Mouse (Mus musculus): Measurements from ENCODE around the gene Cnih2. TPM values are rescaled to one million over a fixed set of nuclear protein-coding genes. Genes with fewer than 3 reads are reported as not detected.
A peak's percentile ranks its signal among the peaks of the same experiment; 100 is the strongest.

Gene Cnih2
- 3.3 and 3.7 TPM in 2 replicates for polyA plus RNA-seq (2011; ENCODE audit: insufficient read depth, insufficient read length, low read depth, missing spikeins)

DNA sequence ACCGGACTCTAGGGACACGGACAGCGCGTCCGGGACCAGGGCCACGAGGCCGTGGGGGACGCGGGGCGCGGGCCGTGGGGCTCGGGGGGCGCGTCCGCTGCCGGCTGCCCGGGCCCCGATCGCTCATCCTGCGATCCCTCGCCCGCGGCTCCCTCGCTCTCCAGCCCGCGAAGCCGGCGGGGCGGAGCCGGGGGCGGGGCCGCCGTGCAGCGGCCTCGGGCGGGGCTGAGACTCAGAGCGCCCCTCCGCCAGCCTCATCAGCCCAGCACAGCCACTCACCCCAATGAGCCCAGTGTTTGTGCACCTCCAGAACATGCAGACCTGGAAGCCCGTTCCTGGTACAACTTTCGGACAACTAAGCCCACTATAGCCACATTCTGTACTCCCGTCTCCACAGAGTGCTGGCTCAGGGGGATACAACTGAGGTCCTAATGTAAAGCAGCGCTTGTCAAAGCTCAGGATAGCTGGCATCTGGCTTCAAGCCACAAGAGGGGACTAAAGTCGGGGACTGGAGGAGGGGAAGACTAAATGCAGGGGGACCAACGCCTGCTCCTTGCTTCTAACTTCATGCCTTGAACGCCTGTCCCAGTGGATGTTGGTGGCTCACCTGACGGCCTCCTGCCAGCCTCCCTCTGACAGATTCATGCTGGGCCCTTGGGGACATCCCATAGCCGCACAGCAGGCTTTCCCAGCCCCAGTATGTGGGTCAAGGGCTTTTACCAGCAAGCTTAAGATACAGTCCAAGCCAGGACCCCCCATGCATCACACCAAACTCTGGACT is at the start of gene Cnih2:
Cnih2 (minus strand) TSS at position 159 of the 781 bp plus-strand sequence.
- peaks cover 3% of the 10 kb centered on the region for H3K36me3 ChIP-seq (ENCODE audit: control insufficient read depth, insufficient read depth, low read length, poor library complexity, severe bottlenecking)
- H3K4me1 ChIP-seq (ENCODE audit: control insufficient read depth, insufficient read depth, low read length), result no peaks in the 10 kb centered on the region
- peak within 1 kb of the TSS; percentile 88 for H3K9ac ChIP-seq (ENCODE audit: low read depth, poor library complexity, severe bottlenecking)
- no peak for TF ChIP-seq POLR2A (IDR thresholded peaks at IDR 0.05; ENCODE audit: insufficient read depth, low read length)
- TF ChIP-seq EP300 (IDR thresholded peaks at IDR 0.05; ENCODE audit: insufficient read depth, low read depth, low read length), result no peak
- TF ChIP-seq CTCF (IDR thresholded peaks at IDR 0.05; ENCODE audit: low read depth, low read length), result no peak
- H3K27me3 ChIP-seq (ENCODE audit: control insufficient read depth, insufficient read depth, low read length, poor library complexity, severe bottlenecking), result no peaks in the 10 kb centered on the region
- no peak within 1 kb of the TSS for H3K27ac ChIP-seq (ENCODE audit: insufficient read depth, low read length)
- H3K4me3 ChIP-seq (ENCODE audit: low read depth, low read length), result peak within 1 kb of the TSS; percentile 74
- no peaks in the 10 kb centered on the region for H3K9me3 ChIP-seq (replicated peaks; ENCODE audit: control insufficient read depth, insufficient read depth, low read length, poor library complexity, severe bottlenecking)

DNA sequence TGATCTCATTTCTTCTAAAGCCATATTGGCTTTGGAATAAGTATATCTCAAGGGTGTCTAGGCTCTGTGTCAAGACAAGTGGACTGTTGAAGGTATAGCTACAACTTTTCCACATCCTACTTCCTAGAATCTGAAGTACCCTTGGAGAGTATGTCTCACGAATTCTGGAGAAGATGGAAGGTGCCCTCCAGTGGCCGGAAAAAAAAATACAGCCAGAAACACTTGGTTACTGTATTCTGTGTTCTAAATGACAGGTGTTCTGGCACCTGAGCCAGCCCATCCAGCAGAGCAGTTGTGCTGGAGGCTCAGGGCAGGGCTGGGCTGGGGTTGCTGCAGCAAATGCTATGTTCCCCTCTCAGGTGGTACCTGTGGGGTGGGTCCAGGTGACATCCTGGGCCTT is 41.3 kb upstream of the Cnih2 start:
- H3K36me3 ChIP-seq (ENCODE audit: control insufficient read depth, insufficient read depth, low read length, poor library complexity, severe bottlenecking), result no peaks in the 10 kb centered on the region

DNA sequence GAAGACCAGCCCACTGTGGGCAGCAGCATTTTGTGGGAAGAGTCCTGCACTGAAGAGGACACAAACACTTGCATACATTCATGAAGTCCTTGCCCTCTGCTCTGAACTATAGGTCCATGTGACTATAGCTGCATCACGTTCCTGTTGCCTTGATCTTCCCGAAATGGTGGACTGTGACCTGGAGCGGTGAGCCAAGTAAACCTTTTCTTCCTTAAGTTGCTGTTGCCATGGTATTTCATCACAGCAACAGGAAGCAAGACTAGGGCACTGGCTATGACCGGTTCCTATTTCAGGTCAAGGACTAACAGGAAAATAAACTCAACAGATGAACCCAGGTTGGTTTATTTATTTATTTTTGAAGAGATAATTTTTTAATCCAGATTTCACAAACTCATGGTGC is 32.9 kb upstream of the Cnih2 start:
- TF ChIP-seq CTCF (IDR thresholded peaks at IDR 0.05; ENCODE audit: low read depth, low read length) (no peak), EP300 (IDR thresholded peaks at IDR 0.05; ENCODE audit: insufficient read depth, low read depth, low read length) (no peak), POLR2A (IDR thresholded peaks at IDR 0.05; ENCODE audit: insufficient read depth, low read length) (no peak)
- H3K27me3 ChIP-seq (ENCODE audit: control insufficient read depth, insufficient read depth, low read length, poor library complexity, severe bottlenecking), result no peaks in the 10 kb centered on the region
- no peak overlapping the region for H3K27ac ChIP-seq (ENCODE audit: insufficient read depth, low read length)
- H3K36me3 ChIP-seq (ENCODE audit: control insufficient read depth, insufficient read depth, low read length, poor library complexity, severe bottlenecking), result no peaks in the 10 kb centered on the region
- H3K4me1 ChIP-seq (ENCODE audit: control insufficient read depth, insufficient read depth, low read length), result no peaks in the 10 kb centered on the region
- H3K9me3 ChIP-seq (replicated peaks; ENCODE audit: control insufficient read depth, insufficient read depth, low read length, poor library complexity, severe bottlenecking), result no peaks in the 10 kb centered on the region
- H3K4me3 ChIP-seq (ENCODE audit: low read depth, low read length), result no peak overlapping the region
- H3K9ac ChIP-seq (ENCODE audit: low read depth, poor library complexity, severe bottlenecking), result no peak overlapping the region

More for the DNA sequence above, 41.3 kb upstream of the Cnih2 start:
- no peak overlapping the region for H3K9ac ChIP-seq (ENCODE audit: low read depth, poor library complexity, severe bottlenecking)
- TF ChIP-seq EP300 (IDR thresholded peaks at IDR 0.05; ENCODE audit: insufficient read depth, low read depth, low read length) (no peak), POLR2A (IDR thresholded peaks at IDR 0.05; ENCODE audit: insufficient read depth, low read length) (no peak), CTCF (IDR thresholded peaks at IDR 0.05; ENCODE audit: low read depth, low read length) (peak; percentile 11)
- H3K27me3 ChIP-seq (ENCODE audit: control insufficient read depth, insufficient read depth, low read length, poor library complexity, severe bottlenecking), result no peaks in the 10 kb centered on the region
- H3K9me3 ChIP-seq (replicated peaks; ENCODE audit: control insufficient read depth, insufficient read depth, low read length, poor library complexity, severe bottlenecking), result no peaks in the 10 kb centered on the region
- no peak overlapping the region for H3K4me3 ChIP-seq (ENCODE audit: low read depth, low read length)
- no peak overlapping the region for H3K27ac ChIP-seq (ENCODE audit: insufficient read depth, low read length)
- no peaks in the 10 kb centered on the region for H3K4me1 ChIP-seq (ENCODE audit: control insufficient read depth, insufficient read depth, low read length)

DNA sequence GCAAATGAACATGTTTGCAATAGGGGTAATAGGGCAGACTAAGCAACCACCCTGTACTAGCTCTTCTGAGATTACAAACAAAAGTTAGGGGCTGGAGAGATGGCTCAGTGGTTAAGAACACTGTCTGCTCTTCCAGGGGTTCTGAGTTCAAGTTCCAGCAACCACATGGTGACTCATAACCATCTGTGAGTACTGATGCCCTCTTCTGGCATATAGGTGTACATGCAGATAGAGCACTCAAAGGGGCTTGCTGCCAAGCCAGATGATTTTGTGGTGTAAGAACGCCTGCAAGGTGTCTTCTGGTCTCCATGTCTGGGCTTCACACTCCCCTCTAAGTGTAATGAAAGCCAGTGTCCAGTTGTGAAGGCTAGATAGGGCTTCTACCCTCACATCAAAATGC is 31.4 kb upstream of the Cnih2 start:
- Histone ChIP-seq H3K4me3 (ENCODE audit: low read depth, low read length) (no peak overlapping the region), H3K9ac (ENCODE audit: low read depth, poor library complexity, severe bottlenecking) (no peak overlapping the region), H3K36me3 (ENCODE audit: control insufficient read depth, insufficient read depth, low read length, poor library complexity, severe bottlenecking) (no peaks in the 10 kb centered on the region), H3K9me3 (replicated peaks; ENCODE audit: control insufficient read depth, insufficient read depth, low read length, poor library complexity, severe bottlenecking) (no peaks in the 10 kb centered on the region), H3K27me3 (ENCODE audit: control insufficient read depth, insufficient read depth, low read length, poor library complexity, severe bottlenecking) (no peaks in the 10 kb centered on the region), H3K4me1 (ENCODE audit: control insufficient read depth, insufficient read depth, low read length) (no peaks in the 10 kb centered on the region), H3K27ac (ENCODE audit: insufficient read depth, low read length) (no peak overlapping the region)
- no peak for TF ChIP-seq EP300 (IDR thresholded peaks at IDR 0.05; ENCODE audit: insufficient read depth, low read depth, low read length)
- peak; percentile 4 for TF ChIP-seq CTCF (IDR thresholded peaks at IDR 0.05; ENCODE audit: low read depth, low read length)

DNA sequence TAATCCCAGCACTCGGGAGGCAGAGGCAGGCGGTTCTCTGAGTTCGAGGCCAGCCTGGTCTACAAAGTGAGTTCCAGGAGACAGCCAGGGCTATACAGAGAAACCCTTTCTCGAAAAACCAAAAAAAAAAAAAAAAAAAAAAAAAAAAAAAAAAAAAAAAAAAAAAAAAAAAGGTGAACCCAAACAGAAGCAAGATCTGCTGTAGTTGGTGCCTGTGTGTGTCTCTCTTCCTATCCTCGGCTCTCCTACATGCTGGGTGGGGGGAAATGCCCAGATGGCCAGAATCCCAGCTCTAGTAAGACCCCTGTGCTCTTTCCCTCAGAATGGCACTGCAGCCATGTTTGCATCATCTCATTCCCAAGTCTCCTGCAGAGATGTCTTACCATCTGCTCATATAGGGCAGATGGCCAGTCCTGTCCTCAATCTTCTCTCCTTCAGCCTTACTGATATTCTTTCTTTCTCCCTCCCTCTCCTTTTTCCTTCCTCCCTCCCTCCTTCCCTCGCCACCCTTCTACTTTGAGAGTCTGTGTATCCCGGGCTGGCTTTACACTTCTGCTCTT is 25.8 kb upstream of the Cnih2 start:
- H3K9me3 ChIP-seq (replicated peaks; ENCODE audit: control insufficient read depth, insufficient read depth, low read length, poor library complexity, severe bottlenecking), result no peaks in the 10 kb centered on the region
- H3K36me3 ChIP-seq (ENCODE audit: control insufficient read depth, insufficient read depth, low read length, poor library complexity, severe bottlenecking), result no peaks in the 10 kb centered on the region
- H3K4me1 ChIP-seq (ENCODE audit: control insufficient read depth, insufficient read depth, low read length), result peaks cover 1% of the 10 kb centered on the region
- H3K4me3 ChIP-seq (ENCODE audit: low read depth, low read length), result no peak overlapping the region
- TF ChIP-seq EP300 (IDR thresholded peaks at IDR 0.05; ENCODE audit: insufficient read depth, low read depth, low read length) (no peak), POLR2A (IDR thresholded peaks at IDR 0.05; ENCODE audit: insufficient read depth, low read length) (no peak), CTCF (IDR thresholded peaks at IDR 0.05; ENCODE audit: low read depth, low read length) (no peak)
- no peak overlapping the region for H3K9ac ChIP-seq (ENCODE audit: low read depth, poor library complexity, severe bottlenecking)
- H3K27ac ChIP-seq (ENCODE audit: insufficient read depth, low read length), result no peak overlapping the region
- no peaks in the 10 kb centered on the region for H3K27me3 ChIP-seq (ENCODE audit: control insufficient read depth, insufficient read depth, low read length, poor library complexity, severe bottlenecking)

DNA sequence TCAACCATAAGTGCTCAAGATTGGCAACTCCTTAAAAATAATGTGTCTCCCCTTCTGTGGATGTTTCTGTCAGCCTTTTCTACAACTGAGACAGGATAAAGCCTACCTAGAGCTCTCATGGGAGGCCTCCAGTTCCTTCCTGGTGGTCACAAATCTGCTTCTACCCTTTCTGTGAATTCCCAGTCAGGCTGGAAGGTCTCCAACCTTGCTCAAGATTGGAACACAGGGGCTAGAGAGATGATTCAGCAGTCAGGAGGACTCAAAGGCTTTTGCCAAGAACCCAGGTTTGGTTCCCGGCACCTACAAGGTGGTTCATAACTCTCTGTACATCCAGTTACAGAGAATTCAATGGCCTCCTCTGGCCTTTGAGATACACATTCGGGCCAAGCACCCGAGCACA is 24.9 kb upstream of the Cnih2 start:
- H3K36me3 ChIP-seq (ENCODE audit: control insufficient read depth, insufficient read depth, low read length, poor library complexity, severe bottlenecking), result no peaks in the 10 kb centered on the region
- no peak overlapping the region for H3K4me3 ChIP-seq (ENCODE audit: low read depth, low read length)
- H3K9ac ChIP-seq (ENCODE audit: low read depth, poor library complexity, severe bottlenecking), result no peak overlapping the region
- no peaks in the 10 kb centered on the region for H3K9me3 ChIP-seq (replicated peaks; ENCODE audit: control insufficient read depth, insufficient read depth, low read length, poor library complexity, severe bottlenecking)
- TF ChIP-seq CTCF (IDR thresholded peaks at IDR 0.05; ENCODE audit: low read depth, low read length) (no peak), POLR2A (IDR thresholded peaks at IDR 0.05; ENCODE audit: insufficient read depth, low read length) (no peak)
- H3K27me3 ChIP-seq (ENCODE audit: control insufficient read depth, insufficient read depth, low read length, poor library complexity, severe bottlenecking), result no peaks in the 10 kb centered on the region
- H3K27ac ChIP-seq (ENCODE audit: insufficient read depth, low read length), result no peak overlapping the region
- H3K4me1 ChIP-seq (ENCODE audit: control insufficient read depth, insufficient read depth, low read length), result peaks cover 1% of the 10 kb centered on the region
